Mouse (Mus musculus) lung, postnatal 14 days (tissue): ENCODE data around the gene AI467606.

Experiments
- DNase-seq: peaks from one replicate; pipeline ENCODE4 v3.0.0; 2021

AI467606 gene

GRCm38 (mm10) chr7:127129638-127130037 is 38.5 kb downstream of the AI467606 start:
- DNase-seq = peak; percentile 21

- no peak for DNase-seq
Measured at GRCm38 (mm10) chr7:127133125-127133524, 42.0 kb downstream of the AI467606 start.

DNA sequence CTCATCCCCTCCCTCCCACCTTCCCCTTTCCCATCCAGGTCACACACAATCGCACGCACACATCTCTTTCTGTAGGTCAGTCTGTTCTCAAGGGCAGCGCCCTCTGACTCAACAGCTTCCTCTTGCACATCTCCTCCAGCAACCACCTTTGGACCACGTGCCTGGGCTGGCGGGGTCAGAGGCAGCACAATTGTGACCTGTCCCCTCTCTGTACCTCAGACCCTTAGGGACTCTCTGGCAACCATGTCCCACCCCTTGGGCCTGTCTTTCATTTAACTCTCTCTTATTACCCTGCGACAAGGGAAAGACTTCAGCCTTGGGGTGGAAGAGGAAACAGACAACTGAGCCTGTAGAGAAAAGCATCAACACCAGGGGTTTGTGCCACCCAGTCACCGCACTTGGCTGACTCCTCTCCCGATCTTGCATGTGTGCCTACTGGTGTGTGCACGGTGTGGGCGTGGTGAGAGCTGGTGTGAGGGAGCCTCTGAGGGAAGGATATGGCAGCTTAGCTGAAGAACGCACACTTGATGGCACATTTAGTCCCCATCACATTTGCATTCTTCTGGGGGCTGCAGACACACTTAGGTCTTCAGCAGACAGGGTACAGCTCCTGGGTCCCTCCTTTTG is 43.8 kb downstream of the AI467606 start:
- no peak for DNase-seq

GRCm38 (mm10) chr7:127136181-127137071 is 45.3 kb downstream of the AI467606 start:
- no peak for DNase-seq

GRCm38 (mm10) chr7:127137262-127138017 is 46.3 kb downstream of the AI467606 start, which contains the start of gene Spn:
Spn (minus strand) TSS chr7:127137823.
- DNase-seq = no peak

- DNase-seq = no peak
Measured at GRCm38 (mm10) chr7:127139100-127139499, 47.9 kb downstream of the AI467606 start.

DNA sequence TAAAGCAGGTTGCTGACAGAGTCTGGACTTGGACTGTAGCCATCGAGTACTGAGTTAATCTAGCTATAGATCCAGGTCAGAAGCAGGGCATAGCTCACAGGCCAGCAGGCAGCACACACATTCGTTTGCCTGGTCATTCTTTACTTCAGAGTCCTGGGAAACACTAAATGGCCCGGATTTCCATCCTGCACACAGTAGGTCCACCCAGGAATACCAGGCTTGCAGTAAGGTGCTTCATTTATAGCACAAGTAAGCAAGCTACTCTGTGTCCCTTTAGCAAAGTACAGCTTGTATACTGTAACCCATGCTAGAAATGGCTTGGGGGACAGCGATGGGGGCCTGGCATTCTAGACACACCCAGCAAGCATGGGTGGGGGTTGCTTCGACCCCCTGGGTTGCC is 48.4 kb downstream of the AI467606 start:
- DNase-seq = no peak

GRCm38 (mm10) chr7:127140623-127141404 is 49.7 kb downstream of the AI467606 start:
- DNase-seq = no peak

DNA sequence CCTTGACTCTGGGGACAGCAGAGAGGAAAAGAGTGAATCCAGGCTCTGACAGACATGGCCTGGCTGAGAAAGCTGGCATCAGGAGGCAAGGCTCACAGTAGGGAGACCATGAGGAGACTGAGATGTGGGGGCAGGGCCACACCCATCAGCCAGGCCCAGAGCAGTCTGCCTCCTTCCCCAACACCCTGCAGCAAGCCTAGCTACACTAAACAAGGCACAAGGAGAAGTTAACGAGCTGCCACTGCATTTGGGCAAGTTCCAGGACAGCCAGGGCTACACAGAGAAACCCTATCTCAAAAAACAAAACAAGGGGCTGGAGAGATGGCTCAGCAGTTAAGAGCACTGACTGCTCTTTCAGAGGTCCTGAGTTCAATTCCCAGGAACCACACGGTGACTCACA is 51.1 kb downstream of the AI467606 start:
- DNase-seq = no peak

- no peak for DNase-seq
Measured at GRCm38 (mm10) chr7:127142666-127143065, 51.5 kb downstream of the AI467606 start.
